Mouse (Mus musculus): ENCODE results near the gene Cavin4. TPM values are rescaled to one million over a fixed set of nuclear protein-coding genes. Genes with fewer than 3 reads are reported as not detected.

The Cavin4 gene
- polyA plus RNA-seq (2015; fragmentation: Illumina TruSeq; extraction: RNeasy Lipid Tissue Mini Kit (QIAGEN cat#74804); ENCODE audit: insufficient read depth, low replicate concordance): 0.11 TPM

DNA sequence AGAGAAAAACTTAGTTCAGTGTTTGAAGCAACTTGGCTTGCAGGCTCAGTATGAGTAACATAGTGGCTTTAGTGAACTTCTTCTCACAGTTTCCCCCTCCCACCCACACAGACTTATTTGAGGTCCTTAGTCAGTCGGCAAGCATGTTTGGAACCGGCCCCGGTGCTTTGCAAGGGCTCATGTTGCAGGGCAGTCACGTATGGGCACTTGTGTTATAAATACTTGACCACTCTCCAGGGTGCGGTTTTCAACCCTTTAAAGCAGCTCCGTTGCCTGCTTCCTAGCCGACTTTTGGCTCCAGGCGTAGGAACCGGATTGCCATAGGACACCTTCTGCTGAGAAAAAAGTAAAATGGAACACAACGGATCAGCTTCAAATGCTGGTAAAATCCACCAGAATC is at the start of gene Cavin4:
Cavin4 (plus strand) TSS at position 244 of the 400 bp plus-strand sequence.

Other genes with a start within 250 kb of the Cavin4 start
- 45.6 TPM for gene Tex10, start 190.1 kb upstream of the Cavin4 start, polyA plus RNA-seq (2015; fragmentation: Illumina TruSeq; extraction: RNeasy Lipid Tissue Mini Kit (QIAGEN cat#74804); ENCODE audit: insufficient read depth, low replicate concordance)
- gene Msantd3, start 123.6 kb upstream of the Cavin4 start, polyA plus RNA-seq (2015; fragmentation: Illumina TruSeq; extraction: RNeasy Lipid Tissue Mini Kit (QIAGEN cat#74804); ENCODE audit: insufficient read depth, low replicate concordance): 2.3 TPM
- gene Tmeff1, start 78.3 kb upstream of the Cavin4 start, polyA plus RNA-seq (2015; fragmentation: Illumina TruSeq; extraction: RNeasy Lipid Tissue Mini Kit (QIAGEN cat#74804); ENCODE audit: insufficient read depth, low replicate concordance): 1.6 TPM